ENCODE assay signal across 31 mouse cellular contexts in genomic region chr6:31043368-31043767, GRCm38 (mm10).
"Had no signal": no experiment of that assay in that cellular context is flagged by ENCODE, and none has a peak within 500 bp of the region (broad histone marks: within the 10 kb centered on the region; RNA-seq: fewer than 3 reads in every experiment).

No protein-coding gene starts in this region.

- H3K27me3 ChIP-seq: limb, embryonic 12.5 days; limb, embryonic 13.5 days; limb, embryonic 15.5 days; liver, embryonic 13.5 days; lung, embryonic 15.5 days; midbrain, embryonic 12.5 days; midbrain, embryonic 13.5 days; midbrain, embryonic 15.5 days; neural tube, embryonic 12.5 days; neural tube, embryonic 13.5 days had no signal

- H3K4me1 ChIP-seq: limb, embryonic 10.5 days; limb, embryonic 12.5 days; limb, embryonic 13.5 days; limb, embryonic 15.5 days; liver, embryonic 12.5 days; liver, embryonic 13.5 days; liver, embryonic 15.5 days; lung, embryonic 15.5 days; midbrain, embryonic 10.5 days; midbrain, embryonic 12.5 days; midbrain, embryonic 13.5 days; midbrain, embryonic 15.5 days; neural tube, embryonic 12.5 days; neural tube, embryonic 13.5 days had no signal

- H3K36me3 ChIP-seq: limb, embryonic 10.5 days; limb, embryonic 12.5 days; limb, embryonic 13.5 days; limb, embryonic 15.5 days; liver, embryonic 12.5 days; liver, embryonic 13.5 days; liver, embryonic 15.5 days; lung, embryonic 15.5 days; midbrain, embryonic 10.5 days; midbrain, embryonic 12.5 days; midbrain, embryonic 13.5 days; midbrain, embryonic 15.5 days; neural tube, embryonic 12.5 days; neural tube, embryonic 13.5 days had no signal

- H3K9ac ChIP-seq: limb, embryonic 12.5 days; limb, embryonic 13.5 days; limb, embryonic 15.5 days; liver, embryonic 12.5 days; liver, embryonic 13.5 days; liver, embryonic 14.5 days; liver, embryonic 15.5 days; liver, postnatal 0 days; lung, embryonic 14.5 days; lung, embryonic 15.5 days; midbrain, embryonic 12.5 days; midbrain, embryonic 13.5 days; midbrain, embryonic 15.5 days; neural tube, embryonic 12.5 days; neural tube, embryonic 13.5 days had no signal

- H3K9me3 ChIP-seq: limb, embryonic 10.5 days; limb, embryonic 12.5 days; limb, embryonic 13.5 days; limb, embryonic 15.5 days; liver, embryonic 12.5 days; liver, embryonic 13.5 days; liver, embryonic 15.5 days; lung, embryonic 15.5 days; megakaryocyte, embryonic 14.5 days; midbrain, embryonic 10.5 days; midbrain, embryonic 12.5 days; midbrain, embryonic 13.5 days; midbrain, embryonic 15.5 days; neural tube, embryonic 12.5 days; neural tube, embryonic 13.5 days had no signal

- H3K27ac ChIP-seq: limb, embryonic 10.5 days; limb, embryonic 12.5 days; limb, embryonic 13.5 days; limb, embryonic 15.5 days; liver, embryonic 12.5 days; liver, embryonic 13.5 days; liver, embryonic 14.5 days; liver, embryonic 15.5 days; lung, embryonic 15.5 days; macrophage; midbrain, embryonic 10.5 days; midbrain, embryonic 12.5 days; midbrain, embryonic 13.5 days; midbrain, embryonic 15.5 days; neural tube, embryonic 12.5 days; neural tube, embryonic 13.5 days had no signal

- DNase-seq: left cerebral cortex, postnatal 4 days; liver; liver, embryonic 13.5 days; liver, postnatal 0 days; lung, adult 18-20 months; lung, adult 2 months; lung, embryonic 14.5 days; lung, postnatal 10 days; lung, postnatal 36 days; lung, postnatal 4 days; midbrain, embryonic 14.5 days had no signal

- H3K4me2 ChIP-seq: limb, embryonic 12.5 days; limb, embryonic 13.5 days; limb, embryonic 15.5 days; liver, embryonic 11.5 days; liver, embryonic 12.5 days; liver, embryonic 13.5 days; liver, embryonic 15.5 days; lung, embryonic 14.5 days; lung, embryonic 15.5 days; midbrain, embryonic 12.5 days; midbrain, embryonic 13.5 days; midbrain, embryonic 15.5 days; neural tube, embryonic 12.5 days; neural tube, embryonic 13.5 days had no signal

- H3K4me3 ChIP-seq: limb, embryonic 10.5 days; limb, embryonic 12.5 days; limb, embryonic 13.5 days; limb, embryonic 15.5 days; liver, embryonic 12.5 days; liver, embryonic 13.5 days; liver, embryonic 15.5 days; lung, embryonic 15.5 days; megakaryocyte, embryonic 14.5 days; midbrain, embryonic 10.5 days; midbrain, embryonic 12.5 days; midbrain, embryonic 13.5 days; midbrain, embryonic 15.5 days; myocyte; neural tube, embryonic 12.5 days; neural tube, embryonic 13.5 days had no signal

- ATAC-seq: liver, embryonic 12.5 days; liver, postnatal 0 days; lung, postnatal 0 days; midbrain, embryonic 13.5 days; midbrain, embryonic 15.5 days; midbrain, embryonic 16.5 days had no signal
